Mouse (Mus musculus) heart, postnatal 0 days (tissue): Measurements from ENCODE around the gene Ehbp1l1.

ENCODE experiments used
- CTCF ChIP-seq: IDR thresholded peaks from 2 replicates; pipeline ENCODE4 v1.5.1; 2016; ENCODE audit warnings: antibody characterized with exemption, control low read depth, low read depth
- EP300 ChIP-seq: IDR thresholded peaks from 2 replicates; pipeline ENCODE4 v1.6.1; 2016; ENCODE audit warnings: antibody characterized with exemption, low read depth

DNA sequence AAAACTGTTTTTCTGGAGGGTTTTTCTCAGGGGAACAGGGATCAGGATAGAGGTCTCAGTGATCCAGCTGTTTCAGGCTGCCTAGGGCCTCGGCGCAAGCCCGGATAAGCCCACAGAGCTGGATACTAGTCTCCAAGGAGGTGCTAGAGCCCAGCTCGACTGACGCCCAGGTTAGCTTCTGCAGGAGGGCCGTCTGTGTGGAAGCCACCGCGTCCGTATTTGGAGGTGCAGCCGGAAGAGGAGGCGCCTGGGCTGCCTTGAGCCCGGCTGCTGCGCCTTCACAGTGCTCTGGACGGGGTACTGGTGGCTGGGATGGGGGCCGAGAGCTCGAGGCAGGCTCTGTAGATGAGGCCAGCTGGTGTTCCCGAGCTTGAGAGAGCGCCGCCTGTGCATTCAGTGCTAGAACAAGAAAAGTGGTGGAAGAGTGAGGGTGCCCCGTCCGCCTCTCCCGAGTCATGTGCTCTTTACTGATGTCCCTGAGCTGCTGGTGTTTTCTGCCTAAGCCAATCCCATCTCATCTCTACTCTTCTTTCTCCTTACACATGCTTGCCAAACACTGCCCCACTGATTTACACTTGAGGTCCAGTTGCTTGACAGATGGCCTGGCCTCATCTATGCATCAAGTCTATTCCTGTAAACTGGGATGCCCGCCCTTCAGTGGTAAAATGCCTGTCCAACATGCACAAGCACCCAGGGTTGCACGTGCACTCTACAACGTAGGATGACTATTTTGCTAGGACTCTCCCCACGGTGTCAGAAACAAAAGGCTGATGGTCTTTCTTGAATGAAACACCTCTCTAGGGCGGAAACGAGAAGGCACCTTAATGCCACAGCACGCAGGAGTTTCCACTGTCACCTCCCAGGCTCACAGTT is 4.4 kb upstream of the Ehbp1l1 start:
- TF ChIP-seq EP300 (no peak), CTCF (no peak)
